9 mouse cellular contexts compared by ENCODE assay signal in the genomic region with DNA sequence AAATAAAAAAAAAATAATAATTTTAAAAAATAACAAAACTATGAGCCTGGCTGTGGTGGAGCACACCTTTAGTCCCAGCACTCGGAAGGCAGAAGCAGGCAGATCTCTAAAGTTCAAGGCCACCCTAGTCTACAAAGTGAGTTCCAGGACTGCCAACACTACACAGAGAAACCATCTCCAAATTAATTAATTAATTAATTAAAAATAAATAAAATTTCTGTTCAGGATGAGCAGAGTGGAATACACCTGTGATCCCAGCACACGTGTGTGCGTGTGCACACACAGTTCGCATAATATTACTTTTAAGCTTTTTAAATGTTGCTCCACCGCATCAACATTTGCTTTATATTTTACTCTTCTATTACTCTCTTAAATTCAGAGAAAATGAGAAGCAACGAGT. TPM values are rescaled to one million over a fixed set of nuclear protein-coding genes. Genes with fewer than 3 reads are reported as not detected.
DNase-seq lines count a peak whose midpoint lies in the region; ATAC-seq and TF ChIP-seq lines count a peak whose summit lies in the region.
"Had no signal": no experiment of that assay in that cellular context is flagged by ENCODE, and none has a peak within 500 bp of the region (broad histone marks: within the 10 kb centered on the region; RNA-seq: fewer than 3 reads in every experiment).

No protein-coding gene starts in this region.

- no peaks in the 10 kb centered on the region for H3K36me3 ChIP-seq in heart, adult 2 months (ENCODE audit: control insufficient read depth, insufficient read depth, low read length)
- H3K36me3 ChIP-seq in thymus, adult 2 months (ENCODE audit: control insufficient read depth, insufficient read depth, low read length): peaks cover 14% of the 10 kb centered on the region
- H3K36me3 ChIP-seq in liver, embryonic 14.5 days (replicated peaks; ENCODE audit: control insufficient read depth, insufficient read depth, low read depth): peaks cover 14% of the 10 kb centered on the region

- no peak for TF ChIP-seq CTCF in heart, adult 2 months (IDR thresholded peaks at IDR 0.05)
- TF ChIP-seq CTCF in thymus, adult 2 months (IDR thresholded peaks at IDR 0.05; ENCODE audit: borderline replicate concordance, control insufficient read depth, extremely low read depth, insufficient read depth, low read length, poor library complexity): no peak
- TF ChIP-seq CTCF in liver, embryonic 14.5 days (IDR thresholded peaks at IDR 0.05; ENCODE audit: low read depth): no peak

- ATAC-seq in liver, embryonic 14.5 days (ENCODE audit: insufficient read depth): no peak

- DNase-seq in heart, adult 2 months: no peak
- no peak for DNase-seq in heart, adult 9 months (ENCODE audit: low spot score in 2 of 2)
- DNase-seq in thymus, adult 2 months: no peak
- DNase-seq in thymus, postnatal 14 days: no peak
- DNase-seq in liver, embryonic 14.5 days (ENCODE audit: low read depth in 3 of 3, low spot score in 3 of 3): no peak
- DNase-seq in urinary bladder, postnatal 36 days (ENCODE audit: low spot score in 2 of 2): no peak
- no peak for DNase-seq in layer of hippocampus, postnatal 25 days (ENCODE audit: extremely low spot score in 1 of 2, low spot score in 1 of 2)
- DNase-seq in kidney, postnatal 36 days: no peak
- DNase-seq: thymus, postnatal 4 days had no signal

- no peak for TF ChIP-seq POLR2A in heart, adult 2 months (IDR thresholded peaks at IDR 0.05; ENCODE audit: insufficient read depth, low read depth, low read length)
- TF ChIP-seq POLR2A in thymus, adult 2 months (IDR thresholded peaks at IDR 0.05; ENCODE audit: control insufficient read depth, extremely low read depth, insufficient read depth, low read length, poor library complexity): no peak

- intact Hi-C loops in heart, adult 2 months (cut with DNase I): loop anchor here (5.0 to 10.0 kb wide), 5 partner anchors 91 to 367 kb away; partner anchors contain the start of genes Ak6, Rad17, Smn1 and Taf9

- peak overlapping the region; percentile 89 for H3K27ac ChIP-seq in heart, adult 2 months
- H3K27ac ChIP-seq in thymus, adult 2 months (ENCODE audit: control insufficient read depth, insufficient read depth, low read length): no peak overlapping the region
- no peak overlapping the region for H3K27ac ChIP-seq in liver, embryonic 14.5 days

- H3K4me2 ChIP-seq in liver, embryonic 14.5 days (ENCODE audit: low read depth): peak overlapping the region; percentile 76

- H3K79me2 ChIP-seq in heart, adult 2 months (replicated peaks; ENCODE audit: control insufficient read depth, insufficient read depth, low read length): no peaks in the 10 kb centered on the region

- TF ChIP-seq EP300 in heart, adult 2 months (IDR thresholded peaks at IDR 0.05; ENCODE audit: insufficient read depth, low read depth, low read length): no peak
- TF ChIP-seq EP300 in liver, embryonic 14.5 days (IDR thresholded peaks at IDR 0.05; ENCODE audit: low read depth): no peak

- 14% methylated on average over 6 of the region's 6 CpGs for WGBS in heart, adult 2 months
- 17% methylated on average over 6 of the region's 6 CpGs for WGBS in thymus, adult 2 months
- WGBS in liver, embryonic 14.5 days (ENCODE audit: insufficient replicate concordance): 13% methylated on average over 6 of the region's 6 CpGs

- H3K9ac ChIP-seq in heart, adult 2 months (ENCODE audit: low read depth, low read length): peak overlapping the region; percentile 84
- peak overlapping the region; percentile 74 for H3K9ac ChIP-seq in liver, embryonic 14.5 days (replicated peaks)

- no peaks in the 10 kb centered on the region for H3K9me3 ChIP-seq in liver, embryonic 14.5 days (ENCODE audit: control insufficient read depth, low read length)

- H3K4me3 ChIP-seq in heart, adult 2 months: peak overlapping the region; percentile 88
- H3K4me3 ChIP-seq in thymus, adult 2 months (ENCODE audit: control insufficient read depth, insufficient read depth, low read length): peak overlapping the region; percentile 93
- peak overlapping the region; percentile 80 for H3K4me3 ChIP-seq in liver, embryonic 14.5 days (ENCODE audit: insufficient read depth in 1 of 2, low read depth in 2 of 2, low read length in 2 of 2)

- H3K27me3 ChIP-seq in heart, adult 2 months (ENCODE audit: control insufficient read depth, insufficient read depth, low read length): no peaks in the 10 kb centered on the region
- no peaks in the 10 kb centered on the region for H3K27me3 ChIP-seq in thymus, adult 2 months (ENCODE audit: control insufficient read depth, insufficient read depth, low read length)
- no peaks in the 10 kb centered on the region for H3K27me3 ChIP-seq in liver, embryonic 14.5 days (ENCODE audit: control insufficient read depth, insufficient read depth, low read length)

- no peaks in the 10 kb centered on the region; the same call in 1 of the 2 replicates for H3K4me1 ChIP-seq in heart, adult 2 months (ENCODE audit: control insufficient read depth, insufficient read depth, low read length)
- 0 out of 2 replicates have a peak, but pooled peaks cover 2% of the 10 kb centered on the region for H3K4me1 ChIP-seq in thymus, adult 2 months (replicated peaks; ENCODE audit: control insufficient read depth, insufficient read depth, low read length)
- H3K4me1 ChIP-seq in liver, embryonic 14.5 days (replicated peaks; ENCODE audit: control insufficient read depth in 2 of 2, insufficient read depth in 2 of 2, low read length in 1 of 2): peaks cover 0 to 11% of the 10 kb centered on the region in 2 experiments; a peak in 3 of 4 replicates

RNA-seq across cellular contexts. Expression of gene Gtf2h2, which starts 0.8 kb away (rescaled TPM):
- 10 to 100 TPM; 21.4 to 24.3 TPM for total RNA-seq in heart, adult 2 months (2021)
- polyA plus RNA-seq in heart, adult 2 months (2012; rRNA removed): 15.5 and 24.3 TPM in 2 replicates
- 39.1 and 44.7 TPM in 2 replicates for polyA plus RNA-seq in thymus, adult 2 months (2012; rRNA removed)
- 18.5 and 26.3 TPM in 2 replicates for polyA plus RNA-seq in liver, embryonic 14.5 days (2012; rRNA removed)
- 25.1 and 28.2 TPM in 2 replicates for polyA plus RNA-seq in liver, embryonic 14.5 days (2014; fragmentation: Nextera tagmentation; extraction: Ambion mirVana)
- 10 to 100 TPM; 47.9 to 53.2 TPM for total RNA-seq in layer of hippocampus, postnatal 25 days (2021)

RNA-seq across cellular contexts. Expression of gene Naip1, which starts 39.0 kb away (rescaled TPM):
- total RNA-seq in heart, adult 2 months (2021): under 1 TPM; 0.05 to 0.09 TPM
- not detected in 2 replicates for polyA plus RNA-seq in heart, adult 2 months (2012; rRNA removed)
- polyA plus RNA-seq in thymus, adult 2 months (2012; rRNA removed): 0.11 TPM in 2 replicates
- 0.01 TPM in 2 replicates for polyA plus RNA-seq in liver, embryonic 14.5 days (2012; rRNA removed)
- not detected in 2 replicates for polyA plus RNA-seq in liver, embryonic 14.5 days (2014; fragmentation: Nextera tagmentation; extraction: Ambion mirVana)
- total RNA-seq in layer of hippocampus, postnatal 25 days (2021): under 1 TPM; 0.15 to 0.16 TPM
